Mouse (Mus musculus): Measurements from ENCODE around the gene Hoxa10. TPM values are rescaled to one million over a fixed set of nuclear protein-coding genes. Genes with fewer than 3 reads are reported as not detected.

Hoxa10 gene
- polyA plus RNA-seq, 1 experiment from 2014 or later: 0.13 TPM

DNA sequence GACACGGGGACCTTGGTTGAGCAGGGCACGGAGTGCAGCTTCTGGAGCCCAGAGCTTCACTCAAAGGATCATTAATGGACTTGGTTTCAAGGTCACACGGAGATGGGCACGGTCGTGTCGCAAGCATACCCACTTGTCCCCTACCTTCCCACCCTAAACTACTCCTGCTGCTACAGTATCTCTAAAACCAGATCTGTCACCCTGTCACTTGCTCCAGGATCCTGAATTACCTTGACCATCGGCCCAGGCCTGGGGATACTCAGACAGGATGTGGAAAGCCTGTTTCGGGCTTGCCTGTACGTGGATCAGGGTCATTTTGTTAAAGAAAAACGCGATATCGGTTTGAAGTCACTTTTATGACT lies 31.0 kb downstream of the Hoxa10 start:
- Histone ChIP-seq H3K9ac (no peak overlapping the region), H3K4me2 (no peak overlapping the region), H3K27me3 (peaks cover 100% of the 10 kb centered on the region), H3K4me1 (peaks cover 12% of the 10 kb centered on the region; the same call in 1 of the 2 replicates), H3K4me3 (no peak overlapping the region), H3K27ac (no peak overlapping the region), H3K9me3 (no peaks in the 10 kb centered on the region), H3K36me3 (no peaks in the 10 kb centered on the region)
- no peak for ATAC-seq (ENCODE audit: insufficient number of reproducible peaks, insufficient read depth, low FRiP score, low TSS enrichment, low read depth)
- 4% methylated on average over 12 of the region's 12 CpGs for WGBS

DNA sequence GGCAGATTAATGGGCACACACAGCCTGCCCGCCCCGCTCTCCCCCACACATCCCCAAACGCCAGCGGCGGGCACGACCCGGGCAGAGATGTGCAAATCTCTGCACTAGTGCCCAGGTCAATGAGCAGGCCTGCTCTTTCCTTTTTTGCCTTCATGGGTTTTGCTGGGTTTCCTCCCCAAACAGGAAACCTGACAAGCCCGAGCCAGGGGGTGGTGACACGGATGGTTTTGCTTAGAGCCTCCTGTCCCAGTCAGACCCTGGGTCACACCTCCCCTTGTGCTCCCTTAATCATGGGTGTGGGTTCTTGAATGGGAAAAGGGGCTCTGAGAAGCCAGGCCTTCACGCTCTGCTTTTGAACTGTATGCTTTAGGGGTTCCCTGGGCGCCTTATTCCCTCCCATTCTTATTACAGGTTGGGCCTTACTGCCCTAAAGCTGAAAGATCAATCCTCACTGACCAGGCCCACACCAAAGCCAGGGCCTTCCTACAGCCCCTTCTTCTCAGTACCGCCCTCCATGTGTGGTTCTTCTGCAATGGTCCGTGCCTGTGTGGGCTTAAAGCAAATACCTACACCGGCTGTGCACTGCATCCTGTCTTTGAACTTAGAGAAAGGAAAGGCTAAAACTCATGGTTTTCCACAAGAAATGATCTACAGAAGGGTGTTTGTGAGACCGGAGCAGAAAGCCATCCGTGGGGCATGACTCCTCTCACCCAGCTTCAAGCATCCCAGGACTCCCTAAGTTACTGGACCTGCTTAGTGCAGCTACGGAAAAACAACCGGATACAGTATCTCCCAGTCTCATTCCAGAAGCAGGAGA lies 31.6 kb downstream of the Hoxa10 start:
- H3K27ac ChIP-seq: no peak overlapping the region
- H3K4me1 ChIP-seq: peaks cover 18% of the 10 kb centered on the region
- peaks cover 100% of the 10 kb centered on the region for H3K27me3 ChIP-seq
- H3K36me3 ChIP-seq: no peaks in the 10 kb centered on the region
- H3K4me2 ChIP-seq: peak overlapping the region; percentile 16; the same call in 1 of the 2 replicates
- no peak for ATAC-seq (ENCODE audit: insufficient number of reproducible peaks, insufficient read depth, low FRiP score, low TSS enrichment, low read depth)
- H3K9me3 ChIP-seq: no peaks in the 10 kb centered on the region
- no peak overlapping the region for H3K9ac ChIP-seq
- 4% methylated on average over 18 of the region's 18 CpGs for WGBS
- H3K4me3 ChIP-seq: no peak overlapping the region

DNA sequence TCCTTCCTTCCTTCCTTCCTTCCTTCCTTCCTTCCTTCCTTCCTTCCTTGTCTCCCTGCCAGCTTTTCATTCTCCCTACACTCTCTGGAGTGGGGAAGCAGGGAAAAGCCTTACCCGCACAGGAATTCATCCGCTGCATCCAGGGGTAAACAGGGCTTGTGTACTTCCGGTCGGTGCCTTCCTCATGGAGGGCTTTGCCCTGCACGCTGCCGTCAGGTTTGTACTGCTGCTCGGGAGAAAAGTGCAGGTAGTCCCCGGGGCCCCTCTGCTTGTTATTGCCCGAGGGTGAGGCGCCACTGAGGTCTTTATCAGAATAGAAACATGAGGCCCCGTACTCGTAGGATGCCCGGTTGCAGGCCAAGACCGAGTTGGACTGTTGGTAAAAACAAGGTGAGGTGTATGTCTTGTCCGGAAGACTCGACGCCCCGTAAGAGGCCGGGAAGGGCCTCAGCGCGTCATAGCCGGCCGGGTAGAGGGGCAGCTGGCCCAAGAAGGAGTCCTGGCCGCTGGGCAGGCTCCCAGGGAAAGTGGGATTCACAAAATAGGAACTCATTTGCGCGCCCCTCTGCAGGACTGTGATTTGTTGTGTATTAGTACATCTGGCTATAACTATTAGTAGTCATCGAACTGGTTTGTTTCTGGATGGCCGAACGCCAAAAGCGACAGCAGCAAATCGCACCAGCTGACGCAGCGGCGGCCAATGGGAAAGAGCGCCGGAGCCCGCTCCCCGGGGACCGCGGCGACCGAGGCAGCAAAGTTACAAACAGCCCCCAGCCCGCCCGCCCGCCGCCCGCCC lies 32.4 kb downstream of the Hoxa10 start, which contains the start of gene Hoxa6:
Hoxa6 (minus strand) TSS at position 651 of the 796 bp plus-strand sequence.
- ATAC-seq (ENCODE audit: insufficient number of reproducible peaks, insufficient read depth, low FRiP score, low TSS enrichment, low read depth): no peak
- 1% methylated on average over 47 of the region's 47 CpGs for WGBS
- Histone ChIP-seq H3K4me3 (no peak within 1 kb of the TSS; the same call in 1 of the 2 replicates), H3K27me3 (peaks cover 100% of the 10 kb centered on the region), H3K9ac (no peak within 1 kb of the TSS), H3K4me1 (peaks cover 24% of the 10 kb centered on the region), H3K4me2 (peak within 1 kb of the TSS; percentile 16; the same call in 1 of the 2 replicates), H3K36me3 (no peaks in the 10 kb centered on the region), H3K9me3 (no peaks in the 10 kb centered on the region), H3K27ac (no peak within 1 kb of the TSS)

DNA sequence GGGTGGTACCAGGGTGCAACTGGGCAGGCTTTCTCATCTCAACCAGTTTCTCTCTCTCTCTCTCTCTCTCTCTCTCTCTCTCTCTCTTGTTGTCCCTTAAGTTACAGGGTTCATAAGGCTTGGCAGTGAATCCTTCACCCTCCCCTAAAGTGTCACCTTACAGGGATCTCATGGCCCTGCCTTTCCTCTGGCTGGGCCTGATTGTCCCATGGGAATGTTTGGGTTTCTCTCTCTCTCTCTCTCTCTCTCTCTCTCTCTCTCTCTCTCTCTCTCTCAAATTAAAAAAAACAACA lies 33.0 kb downstream of the Hoxa10 start:
- Histone ChIP-seq H3K36me3 (no peaks in the 10 kb centered on the region), H3K4me1 (peaks cover 20% of the 10 kb centered on the region), H3K4me2 (no peak overlapping the region), H3K9me3 (no peaks in the 10 kb centered on the region), H3K27me3 (peaks cover 100% of the 10 kb centered on the region), H3K4me3 (no peak overlapping the region), H3K27ac (no peak overlapping the region), H3K9ac (no peak overlapping the region)
- ATAC-seq (ENCODE audit: insufficient number of reproducible peaks, insufficient read depth, low FRiP score, low TSS enrichment, low read depth): no peak

DNA sequence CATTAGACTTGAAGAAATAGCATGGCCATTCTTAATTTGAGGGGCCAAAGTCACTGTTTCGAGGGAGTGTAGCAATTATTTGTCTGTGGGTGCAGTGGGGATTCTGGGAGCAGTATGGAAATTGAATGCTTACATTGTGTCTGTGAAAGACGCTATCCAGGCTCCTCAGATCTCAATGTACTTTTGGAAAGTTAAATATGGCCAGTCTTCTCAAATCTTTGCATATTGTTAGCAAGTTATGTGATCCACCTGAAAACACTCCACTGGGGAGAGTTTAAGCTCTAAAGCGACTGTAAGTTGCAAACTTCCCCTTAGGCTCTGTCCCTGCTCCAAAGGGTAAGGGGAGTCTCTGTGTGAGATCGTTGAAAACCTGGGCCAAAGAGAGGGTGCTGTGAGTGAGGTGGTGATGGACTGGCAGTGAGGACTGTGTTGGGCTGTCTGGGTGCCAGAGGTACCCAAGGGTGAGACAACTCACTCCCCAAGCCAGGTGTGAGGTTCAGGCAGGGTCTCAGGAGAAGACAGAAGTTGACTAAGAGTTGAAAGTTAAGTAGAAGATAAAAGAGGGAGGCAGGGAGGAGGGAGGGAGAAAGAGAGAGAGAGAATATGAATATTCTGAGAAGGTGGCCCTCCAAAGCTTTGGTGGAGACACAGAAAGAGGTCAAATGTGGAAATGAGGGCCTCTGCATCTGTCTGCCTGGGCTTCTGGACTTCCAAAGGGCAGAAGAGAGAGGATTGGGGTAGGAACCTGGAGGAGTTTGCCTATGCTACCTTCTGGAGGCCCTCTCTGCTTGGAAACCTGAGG lies 33.6 kb downstream of the Hoxa10 start:
- peaks cover 100% of the 10 kb centered on the region for H3K27me3 ChIP-seq
- no peak overlapping the region for H3K9ac ChIP-seq

DNA sequence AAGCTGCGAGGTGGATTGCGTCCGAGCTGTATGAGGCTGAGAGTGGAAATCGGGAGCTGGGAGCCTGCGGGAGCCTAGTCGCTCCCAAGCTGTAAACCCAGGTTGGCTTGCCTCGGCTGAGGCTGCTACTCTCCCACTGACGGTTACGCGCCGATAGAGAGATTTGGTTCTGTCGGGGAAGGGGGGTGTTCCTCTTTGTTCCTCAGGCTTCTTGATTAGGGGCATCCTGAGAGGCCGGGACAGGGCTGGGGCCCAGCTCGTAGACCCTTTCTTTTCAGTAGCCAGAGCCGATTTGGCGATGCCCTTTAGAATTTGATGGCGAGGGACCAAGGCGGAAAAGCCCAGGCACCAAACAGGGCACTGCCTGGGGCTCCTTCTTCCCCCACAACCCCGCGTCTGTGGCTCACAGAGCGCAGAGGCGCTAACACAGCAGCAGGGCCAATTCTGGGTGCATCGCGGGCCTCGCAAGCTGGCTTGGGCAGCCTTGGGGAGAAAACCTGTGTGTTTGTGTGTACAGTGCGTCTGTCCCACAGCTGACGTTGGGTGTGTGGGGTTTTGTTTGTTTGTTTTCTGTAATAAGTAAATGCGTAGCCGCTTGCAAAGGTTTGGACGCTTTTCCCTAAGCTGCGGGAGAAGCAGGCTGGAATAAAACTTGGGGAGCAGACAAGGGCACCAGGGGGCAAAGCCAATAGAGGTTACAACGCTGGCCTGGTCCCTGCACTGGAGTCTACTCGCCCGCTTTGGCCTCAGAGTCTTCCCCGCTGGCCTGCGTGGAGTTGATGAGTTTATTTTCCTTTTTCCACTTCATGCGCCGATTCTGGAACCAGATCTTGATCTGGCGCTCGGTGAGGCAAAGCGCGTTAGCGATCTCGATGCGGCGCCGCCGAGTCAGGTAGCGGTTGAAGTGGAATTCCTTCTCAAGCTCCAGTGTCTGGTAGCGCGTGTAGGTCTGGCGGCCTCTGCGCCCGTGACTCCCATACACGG lies 34.7 kb downstream of the Hoxa10 start:
- H3K27ac ChIP-seq: no peak overlapping the region
- peaks cover 12% of the 10 kb centered on the region for H3K4me1 ChIP-seq
- peaks cover 100% of the 10 kb centered on the region for H3K27me3 ChIP-seq
- no peaks in the 10 kb centered on the region for H3K36me3 ChIP-seq
- no peak overlapping the region for H3K4me2 ChIP-seq
- H3K9ac ChIP-seq: no peak overlapping the region
- WGBS: under 1% methylated on average over 55 of the region's 55 CpGs
- H3K9me3 ChIP-seq: no peaks in the 10 kb centered on the region
- no peak overlapping the region for H3K4me3 ChIP-seq
- ATAC-seq (ENCODE audit: insufficient number of reproducible peaks, insufficient read depth, low FRiP score, low TSS enrichment, low read depth): no peak

More for the DNA sequence above, 33.6 kb downstream of the Hoxa10 start:
- Histone ChIP-seq H3K36me3 (no peaks in the 10 kb centered on the region), H3K4me1 (peaks cover 20% of the 10 kb centered on the region), H3K9me3 (no peaks in the 10 kb centered on the region), H3K27ac (no peak overlapping the region), H3K4me2 (no peak overlapping the region), H3K4me3 (no peak overlapping the region)
- 2% methylated on average over 4 of the region's 4 CpGs for WGBS
- ATAC-seq (ENCODE audit: insufficient number of reproducible peaks, insufficient read depth, low FRiP score, low TSS enrichment, low read depth): no peak

DNA sequence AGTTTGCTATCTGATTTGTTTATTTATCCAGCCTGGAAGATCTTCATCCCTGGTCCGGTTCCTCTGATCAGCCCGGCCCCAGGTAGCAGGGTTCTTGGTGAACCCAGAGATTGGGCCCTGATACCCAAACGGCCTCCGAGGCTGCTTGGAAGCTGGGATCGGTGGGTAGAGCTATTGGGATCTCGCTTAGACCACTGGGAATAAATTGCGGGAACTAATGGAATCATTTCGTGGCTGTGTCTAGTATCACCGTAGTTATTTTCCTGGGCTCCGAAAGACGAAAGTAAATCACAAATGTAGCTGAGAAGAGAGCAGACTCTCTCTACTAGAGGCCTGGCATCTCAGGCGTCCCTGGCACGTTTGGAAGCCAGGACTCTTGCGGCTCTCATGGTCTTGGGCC lies 35.4 kb downstream of the Hoxa10 start:
- Histone ChIP-seq H3K4me1 (peaks cover 12% of the 10 kb centered on the region), H3K4me3 (no peak overlapping the region), H3K4me2 (no peak overlapping the region), H3K9me3 (no peaks in the 10 kb centered on the region), H3K27me3 (peaks cover 100% of the 10 kb centered on the region), H3K27ac (no peak overlapping the region), H3K9ac (no peak overlapping the region), H3K36me3 (no peaks in the 10 kb centered on the region)
- ATAC-seq (ENCODE audit: insufficient number of reproducible peaks, insufficient read depth, low FRiP score, low TSS enrichment, low read depth): no peak
- WGBS: 5% methylated on average over 14 of the region's 14 CpGs

DNA sequence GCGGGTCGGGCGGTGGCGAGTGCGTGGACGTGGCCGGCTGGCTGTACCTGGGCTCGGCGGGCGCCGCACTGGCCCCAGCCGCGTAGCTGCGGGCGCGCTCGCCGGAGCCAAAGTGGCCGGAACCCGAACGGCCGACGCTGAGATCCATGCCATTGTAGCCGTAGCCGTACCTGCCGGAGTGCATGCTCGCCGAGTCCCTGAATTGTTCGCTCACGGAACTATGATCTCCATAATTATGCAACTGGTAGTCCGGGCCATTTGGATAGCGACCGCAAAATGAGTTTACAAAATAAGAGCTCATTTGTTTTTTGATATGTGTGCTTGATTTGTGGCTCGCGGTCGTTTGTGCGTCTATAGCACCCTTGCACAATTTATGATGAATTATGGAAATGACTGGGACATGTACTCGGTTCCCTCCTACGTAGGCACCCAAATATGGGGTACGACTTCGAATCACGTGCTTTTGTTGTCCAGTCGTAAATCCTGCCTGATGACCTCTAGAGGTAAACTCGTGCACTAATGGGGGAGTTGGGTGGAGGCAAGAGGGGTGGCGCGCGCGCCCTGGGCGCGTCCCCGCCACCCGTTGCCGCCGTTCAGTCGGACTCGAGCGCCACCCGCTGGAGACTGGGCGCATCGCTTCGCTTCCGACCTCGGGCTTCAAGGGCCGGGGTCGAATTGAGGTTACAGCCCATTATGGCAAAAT lies 36.5 kb downstream of the Hoxa10 start, which contains the start of gene Hoxa5:
Hoxa5 (minus strand) TSS at position 538 of the 703 bp plus-strand sequence.
- no peak within 1 kb of the TSS for H3K9ac ChIP-seq
- H3K4me1 ChIP-seq: peaks cover 12% of the 10 kb centered on the region
- peak within 1 kb of the TSS; percentile 46 for H3K4me2 ChIP-seq
- H3K36me3 ChIP-seq: no peaks in the 10 kb centered on the region
- no peaks in the 10 kb centered on the region for H3K9me3 ChIP-seq
- H3K4me3 ChIP-seq: peak within 1 kb of the TSS; percentile 23
- H3K27me3 ChIP-seq: peaks cover 100% of the 10 kb centered on the region
- H3K27ac ChIP-seq: no peak within 1 kb of the TSS
- ATAC-seq (ENCODE audit: insufficient number of reproducible peaks, insufficient read depth, low FRiP score, low TSS enrichment, low read depth): no peak
- WGBS: under 1% methylated on average over 65 of the region's 65 CpGs

DNA sequence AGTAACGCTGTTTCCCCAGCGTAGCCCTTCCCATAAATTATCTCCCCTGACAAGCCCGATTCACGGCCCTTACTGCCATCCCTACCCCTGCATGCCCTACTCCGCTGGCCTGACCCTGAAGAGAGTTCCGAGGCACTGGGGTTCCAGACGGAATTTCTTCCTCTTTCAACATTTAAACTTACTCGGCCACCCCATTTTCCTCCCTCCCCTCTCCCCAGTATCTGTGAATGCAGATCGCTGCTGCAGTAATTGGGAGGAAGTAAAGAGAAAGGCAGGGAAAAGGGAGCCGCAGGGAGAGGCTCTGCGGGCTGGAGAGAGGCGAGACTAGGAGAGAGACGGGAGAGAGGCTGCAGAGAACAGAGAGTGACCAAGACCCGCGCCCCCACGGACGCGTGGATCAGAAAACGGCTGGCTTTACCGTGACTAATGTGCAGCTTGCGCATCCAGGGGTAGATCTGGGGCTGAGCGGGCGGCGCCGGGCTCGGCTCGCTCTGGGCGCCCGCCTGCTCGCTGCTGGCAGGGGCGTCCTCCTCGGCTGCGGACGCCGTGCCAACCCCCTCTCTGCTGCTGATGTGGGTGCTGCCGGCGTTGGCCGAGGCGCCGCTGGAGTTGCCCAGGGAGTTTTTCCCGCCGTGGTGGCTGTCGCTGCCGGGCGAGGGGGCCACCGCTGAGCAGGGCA lies 37.1 kb downstream of the Hoxa10 start:
- Histone ChIP-seq H3K4me3 (peak overlapping the region; percentile 23), H3K4me1 (peaks cover 12% of the 10 kb centered on the region), H3K27me3 (peaks cover 100% of the 10 kb centered on the region), H3K9ac (no peak overlapping the region), H3K9me3 (no peaks in the 10 kb centered on the region), H3K4me2 (peak overlapping the region; percentile 46), H3K36me3 (no peaks in the 10 kb centered on the region), H3K27ac (no peak overlapping the region)
- under 1% methylated on average over 46 of the region's 46 CpGs for WGBS
- ATAC-seq (ENCODE audit: insufficient number of reproducible peaks, insufficient read depth, low FRiP score, low TSS enrichment, low read depth): no peak

DNA sequence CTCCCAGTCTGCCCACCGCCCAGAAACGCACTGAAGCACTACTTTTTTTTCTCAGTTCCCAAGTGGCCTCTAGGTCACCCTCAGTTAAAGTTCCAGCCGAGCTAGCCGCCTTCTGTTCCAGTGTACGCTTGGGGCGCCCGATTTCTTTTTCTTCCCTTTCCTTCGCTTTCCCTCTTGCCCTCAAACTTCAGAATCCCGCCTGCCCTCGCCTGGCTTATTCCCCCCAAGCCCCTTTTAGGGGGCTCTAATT lies 37.6 kb downstream of the Hoxa10 start:
- Histone ChIP-seq H3K4me3 (peak overlapping the region; percentile 23; the same call in 1 of the 2 replicates), H3K4me1 (peaks cover 12% of the 10 kb centered on the region), H3K4me2 (no peak overlapping the region; the same call in 1 of the 2 replicates), H3K9me3 (no peaks in the 10 kb centered on the region), H3K27ac (no peak overlapping the region), H3K27me3 (peaks cover 100% of the 10 kb centered on the region), H3K36me3 (no peaks in the 10 kb centered on the region), H3K9ac (no peak overlapping the region)
- ATAC-seq (ENCODE audit: insufficient number of reproducible peaks, insufficient read depth, low FRiP score, low TSS enrichment, low read depth): no peak
- 1% methylated on average over 10 of the region's 10 CpGs for WGBS
